Mouse (Mus musculus): Measurements from ENCODE around the gene Batf3.

GRCm38 (mm10) chr1:191097802-191098747 lies at the start of gene Batf3:
- TF ChIP-seq CTCF (IDR thresholded peaks at IDR 0.05; ENCODE audit: low read depth) (peak; percentile 31), EP300 (IDR thresholded peaks at IDR 0.05; ENCODE audit: low read depth) (no peak)
